Mouse (Mus musculus) right cerebral cortex, postnatal 14 days (tissue): ENCODE measurements around the gene Aagab.

Experiments
- DNase-seq: peaks from one replicate; pipeline ENCODE4 v3.0.0; 2022

Aagab gene

GRCm38 (mm10) chr9:63609246-63609645 is 6.8 kb downstream of the Aagab start:
- DNase-seq: no peak

GRCm38 (mm10) chr9:63609776-63610175 is 7.3 kb downstream of the Aagab start:
- DNase-seq: no peak

GRCm38 (mm10) chr9:63610231-63610630 is 7.8 kb downstream of the Aagab start:
- no peak for DNase-seq

GRCm38 (mm10) chr9:63610841-63611366 is 8.4 kb downstream of the Aagab start:
- DNase-seq: peak; percentile 11

- DNase-seq: no peak
These were observed 9.5 kb downstream of the Aagab start for GRCm38 (mm10) chr9:63611967-63612366.

- peak; percentile 18 for DNase-seq
These were observed 10.4 kb downstream of the Aagab start for GRCm38 (mm10) chr9:63612565-63613515.

GRCm38 (mm10) chr9:63613569-63613968 is 11.1 kb downstream of the Aagab start:
- DNase-seq: no peak

GRCm38 (mm10) chr9:63614018-63614985 is 11.8 kb downstream of the Aagab start:
- DNase-seq: no peak

- DNase-seq: no peak
These were observed 15.5 kb downstream of the Aagab start for GRCm38 (mm10) chr9:63617967-63618366.

- DNase-seq: no peak
These were observed 21.6 kb downstream of the Aagab start for GRCm38 (mm10) chr9:63623895-63624569.

GRCm38 (mm10) chr9:63625090-63625756 is 22.8 kb downstream of the Aagab start:
- no peak for DNase-seq

GRCm38 (mm10) chr9:63632045-63632444 is 29.6 kb downstream of the Aagab start:
- DNase-seq: no peak

- no peak for DNase-seq
These were observed 30.5 kb downstream of the Aagab start for GRCm38 (mm10) chr9:63632924-63633323.

GRCm38 (mm10) chr9:63633334-63633733 is 30.9 kb downstream of the Aagab start:
- DNase-seq: no peak

GRCm38 (mm10) chr9:63636113-63636512 is 33.7 kb downstream of the Aagab start:
- no peak for DNase-seq

GRCm38 (mm10) chr9:63641983-63642646 is 39.7 kb downstream of the Aagab start:
- DNase-seq: no peak

GRCm38 (mm10) chr9:63644011-63644410 is 41.6 kb downstream of the Aagab start:
- no peak for DNase-seq

- no peak for DNase-seq
These were observed 42.6 kb downstream of the Aagab start for GRCm38 (mm10) chr9:63645084-63645483.

GRCm38 (mm10) chr9:63647581-63648519 is 45.4 kb downstream of the Aagab start:
- no peak for DNase-seq

- no peak for DNase-seq
These were observed 46.1 kb downstream of the Aagab start for GRCm38 (mm10) chr9:63648520-63648918.
